8 mouse cellular contexts compared by ENCODE assay signal in genomic region chr1:75219078-75219477, GRCm38 (mm10). TPM values are rescaled to one million over a fixed set of nuclear protein-coding genes. Genes with fewer than 3 reads are reported as not detected.
A peak's percentile ranks its signal among the peaks of the same experiment; 100 is the strongest.
DNase-seq lines count a peak whose midpoint lies in the region; ATAC-seq lines count a peak whose summit lies in the region.

No protein-coding gene starts in this region.

- H3K4me1 ChIP-seq in forebrain, embryonic 12.5 days = peaks cover 17% of the 10 kb centered on the region
- peaks cover 46% of the 10 kb centered on the region for H3K4me1 ChIP-seq in liver, embryonic 16.5 days (ENCODE audit: control insufficient read depth, low read depth, low read length)
- H3K4me1 ChIP-seq in neural tube, embryonic 12.5 days = peaks cover 18% of the 10 kb centered on the region

- peaks cover 20% of the 10 kb centered on the region for H3K36me3 ChIP-seq in forebrain, embryonic 12.5 days (replicated peaks)
- peaks cover 30% of the 10 kb centered on the region for H3K36me3 ChIP-seq in liver, embryonic 16.5 days (ENCODE audit: control insufficient read depth, insufficient read depth)
- peaks cover 17% of the 10 kb centered on the region for H3K36me3 ChIP-seq in neural tube, embryonic 12.5 days

- H3K9ac ChIP-seq in forebrain, embryonic 12.5 days = peak overlapping the region; percentile 47
- H3K9ac ChIP-seq in liver, embryonic 16.5 days (ENCODE audit: low read depth, low read length) = peak overlapping the region; percentile 87
- H3K9ac ChIP-seq in neural tube, embryonic 12.5 days = peak overlapping the region; percentile 49

- peak; percentile 87 for DNase-seq in c-Kit-positive CD71-positive TER-119-positive erythroid progenitor cells, embryonic 14.5 days (ENCODE audit: low spot score)
- DNase-seq in heart, postnatal 10 days = peak; percentile 91 to 92
- DNase-seq in large intestine, adult 2 months (ENCODE audit: low read depth, low spot score) = peak; percentile 71
- peak; percentile 86 for DNase-seq in telencephalon, adult 2 months (ENCODE audit: low read depth, low spot score)

- H3K27ac ChIP-seq in forebrain, embryonic 12.5 days = no peak overlapping the region
- peak overlapping the region; percentile 97 for H3K27ac ChIP-seq in liver, embryonic 16.5 days (ENCODE audit: low read length)
- no peak overlapping the region for H3K27ac ChIP-seq in neural tube, embryonic 12.5 days

- peak; percentile 91 for ATAC-seq in CD4-positive, CD25-positive, alpha-beta regulatory T cell, adult 4 months
- ATAC-seq in forebrain, embryonic 12.5 days (ENCODE audit: low FRiP score) = peak; percentile 87
- ATAC-seq in liver, embryonic 16.5 days (ENCODE audit: low read depth) = peak; percentile 90
- peak; percentile 81 for ATAC-seq in neural tube, embryonic 12.5 days (ENCODE audit: low FRiP score, low read depth)

- H3K4me2 ChIP-seq in forebrain, embryonic 12.5 days = peak overlapping the region; percentile 91
- H3K4me2 ChIP-seq in liver, embryonic 16.5 days (ENCODE audit: low read depth, low read length) = peak overlapping the region; percentile 97
- H3K4me2 ChIP-seq in neural tube, embryonic 12.5 days (replicated peaks) = peak overlapping the region; percentile 87

- H3K9me3 ChIP-seq in forebrain, embryonic 12.5 days = no peaks in the 10 kb centered on the region
- no peaks in the 10 kb centered on the region for H3K9me3 ChIP-seq in liver, embryonic 16.5 days (replicated peaks; ENCODE audit: control insufficient read depth, low read length)
- no peaks in the 10 kb centered on the region for H3K9me3 ChIP-seq in neural tube, embryonic 12.5 days

- intact Hi-C loops in heart, postnatal 10 days (cut with DNase I) = loop anchor here (2.0 kb wide), 1 partner anchor 16 kb away; no protein-coding TSS in a partner anchor

- peak overlapping the region; percentile 50 for H3K4me3 ChIP-seq in forebrain, embryonic 12.5 days (replicated peaks)
- peak overlapping the region; percentile 83 for H3K4me3 ChIP-seq in liver, embryonic 16.5 days (ENCODE audit: low read depth, low read length)
- H3K4me3 ChIP-seq in neural tube, embryonic 12.5 days = peak overlapping the region; percentile 45

- peaks cover 80% of the 10 kb centered on the region for H3K27me3 ChIP-seq in forebrain, embryonic 12.5 days
- H3K27me3 ChIP-seq in liver, embryonic 16.5 days (ENCODE audit: control insufficient read depth, insufficient read depth, low read depth, low read length) = peaks cover 14% of the 10 kb centered on the region
- H3K27me3 ChIP-seq in neural tube, embryonic 12.5 days (replicated peaks) = peaks cover 73% of the 10 kb centered on the region

- WGBS in forebrain, embryonic 12.5 days = under 1% methylated on average over 24 of the region's 24 CpGs
- under 1% methylated on average over 24 of the region's 24 CpGs for WGBS in large intestine, adult 2 months
- WGBS in liver, embryonic 16.5 days (ENCODE audit: insufficient replicate concordance) = under 1% methylated on average over 24 of the region's 24 CpGs
- WGBS in neural tube, embryonic 12.5 days = 1% methylated on average over 24 of the region's 24 CpGs

RNA-seq across cellular contexts. Expression of gene Tuba4a, which starts 0.6 kb away (rescaled TPM):
- 100 to 1,000 TPM; 141 to 164 TPM for polyA plus RNA-seq in CD4-positive, CD25-positive, alpha-beta regulatory T cell, adult 4 months (2017; shearing (Covaris generic))
- 8.1 and 9.1 TPM in 2 replicates for polyA plus RNA-seq in forebrain, embryonic 12.5 days (2016; fragmentation: Nextera tagmentation; extraction: Ambion mirVana)
- total RNA-seq in heart, postnatal 10 days (2021) = 100 to 1,000 TPM; 543 to 577 TPM
- 121 and 164 TPM in 2 replicates for polyA plus RNA-seq in large intestine, adult 2 months (2012; rRNA removed)
- polyA plus RNA-seq in liver, embryonic 16.5 days (2015; fragmentation: Nextera tagmentation; extraction: Ambion mirVana) = 336 and 355 TPM in 2 replicates
- polyA plus RNA-seq in neural tube, embryonic 12.5 days (2016; fragmentation: Nextera tagmentation; extraction: Ambion mirVana) = 9.4 and 11.9 TPM in 2 replicates

RNA-seq across cellular contexts. Expression of gene Stk16, which starts 8.4 kb away (rescaled TPM):
- 10 to 100 TPM; 56.9 to 62.7 TPM for polyA plus RNA-seq in CD4-positive, CD25-positive, alpha-beta regulatory T cell, adult 4 months (2017; shearing (Covaris generic))
- 122 and 132 TPM in 2 replicates for polyA plus RNA-seq in forebrain, embryonic 12.5 days (2016; fragmentation: Nextera tagmentation; extraction: Ambion mirVana)
- 10 to 100 TPM; 60.1 to 61.4 TPM for total RNA-seq in heart, postnatal 10 days (2021)
- 221 and 258 TPM in 2 replicates for polyA plus RNA-seq in large intestine, adult 2 months (2012; rRNA removed)
- 73.3 and 73.4 TPM in 2 replicates for polyA plus RNA-seq in liver, embryonic 16.5 days (2015; fragmentation: Nextera tagmentation; extraction: Ambion mirVana)
- polyA plus RNA-seq in neural tube, embryonic 12.5 days (2016; fragmentation: Nextera tagmentation; extraction: Ambion mirVana) = 136 and 143 TPM in 2 replicates

RNA-seq across cellular contexts. Expression of gene Glb1l, which starts 8.5 kb away (rescaled TPM):
- 10 to 100 TPM in 1 of 2 experiments, 1 to 10 TPM in 1; 8.0 to 19.2 TPM for polyA plus RNA-seq in CD4-positive, CD25-positive, alpha-beta regulatory T cell, adult 4 months (2017; shearing (Covaris generic))
- 22.6 and 22.7 TPM in 2 replicates for polyA plus RNA-seq in forebrain, embryonic 12.5 days (2016; fragmentation: Nextera tagmentation; extraction: Ambion mirVana)
- total RNA-seq in heart, postnatal 10 days (2021) = 10 to 100 TPM in 1 of 2 experiments, 1 to 10 TPM in 1; 9.9 to 10.5 TPM
- 2.1 and 4.4 TPM in 2 replicates for polyA plus RNA-seq in large intestine, adult 2 months (2012; rRNA removed)
- 3.7 and 3.9 TPM in 2 replicates for polyA plus RNA-seq in liver, embryonic 16.5 days (2015; fragmentation: Nextera tagmentation; extraction: Ambion mirVana)
- 17.0 and 18.2 TPM in 2 replicates for polyA plus RNA-seq in neural tube, embryonic 12.5 days (2016; fragmentation: Nextera tagmentation; extraction: Ambion mirVana)

RNA-seq across cellular contexts. Expression of gene A630095N17Rik, which starts 12.8 kb away (rescaled TPM):
- polyA plus RNA-seq in CD4-positive, CD25-positive, alpha-beta regulatory T cell, adult 4 months (2017; shearing (Covaris generic)) = not detected
- polyA plus RNA-seq in forebrain, embryonic 12.5 days (2016; fragmentation: Nextera tagmentation; extraction: Ambion mirVana) = not detected in 2 replicates
- total RNA-seq in heart, postnatal 10 days (2021) = not detected
- polyA plus RNA-seq in large intestine, adult 2 months (2012; rRNA removed) = not detected in 2 replicates
- polyA plus RNA-seq in liver, embryonic 16.5 days (2015; fragmentation: Nextera tagmentation; extraction: Ambion mirVana) = 0.25 TPM in 1 of 2 replicates, not detected in the other
- not detected in 2 replicates for polyA plus RNA-seq in neural tube, embryonic 12.5 days (2016; fragmentation: Nextera tagmentation; extraction: Ambion mirVana)

RNA-seq across cellular contexts. Expression of gene Dnajb2, which starts 17.1 kb away (rescaled TPM):
- polyA plus RNA-seq in CD4-positive, CD25-positive, alpha-beta regulatory T cell, adult 4 months (2017; shearing (Covaris generic)) = 10 to 100 TPM in 1 of 2 experiments, 1 to 10 TPM in 1; 10.0 to 10.3 TPM
- 38.1 and 41.5 TPM in 2 replicates for polyA plus RNA-seq in forebrain, embryonic 12.5 days (2016; fragmentation: Nextera tagmentation; extraction: Ambion mirVana)
- 10 to 100 TPM; 58.3 to 61.4 TPM for total RNA-seq in heart, postnatal 10 days (2021)
- polyA plus RNA-seq in large intestine, adult 2 months (2012; rRNA removed) = 19.4 and 20.1 TPM in 2 replicates
- polyA plus RNA-seq in liver, embryonic 16.5 days (2015; fragmentation: Nextera tagmentation; extraction: Ambion mirVana) = 33.8 and 33.9 TPM in 2 replicates
- 49.6 and 54.9 TPM in 2 replicates for polyA plus RNA-seq in neural tube, embryonic 12.5 days (2016; fragmentation: Nextera tagmentation; extraction: Ambion mirVana)
